Mouse (Mus musculus): Measurements from ENCODE around the gene A530084C06Rik.

Gene A530084C06Rik

DNA sequence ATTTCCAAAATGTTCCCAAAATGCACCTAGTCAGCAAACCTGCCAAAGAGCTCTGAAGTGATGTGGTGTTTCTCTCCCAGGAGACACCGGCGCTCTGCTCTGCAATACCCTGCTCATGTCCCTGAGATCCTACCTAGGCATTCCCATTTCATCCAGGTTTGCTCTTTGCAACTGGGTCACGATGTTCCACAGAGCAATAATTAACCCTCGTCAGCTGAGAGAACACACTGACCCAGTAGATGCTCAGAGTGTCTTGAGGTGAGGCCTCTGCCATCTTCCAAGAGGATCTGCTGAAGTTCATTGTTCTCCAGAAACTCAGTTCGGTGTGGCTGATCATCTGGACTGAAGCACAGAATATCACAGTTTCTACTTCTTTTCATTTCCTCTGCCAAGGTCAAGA, 16.1 kb downstream of the A530084C06Rik start:
- no peak for DNase-seq (ENCODE audit: low spot score in 2 of 2)

DNA sequence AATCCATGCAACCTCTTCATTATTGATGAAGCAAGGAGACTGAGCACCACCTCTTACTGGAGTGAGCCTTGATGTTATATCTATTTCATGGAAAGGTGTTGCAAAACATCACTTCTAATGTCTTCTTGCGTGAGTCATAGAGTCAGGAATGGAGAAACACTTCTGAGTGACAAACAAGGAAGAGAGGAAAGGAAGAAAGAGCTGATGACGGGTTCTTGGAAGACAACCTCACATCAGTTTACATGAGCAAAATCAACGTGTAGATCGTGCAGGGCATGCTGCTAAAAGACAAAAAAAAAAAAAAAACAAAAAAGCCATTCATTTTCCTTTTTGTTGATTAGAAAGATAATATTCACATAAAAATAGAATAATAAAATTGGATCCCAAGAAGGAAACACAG, 24.4 kb downstream of the A530084C06Rik start:
- DNase-seq (ENCODE audit: low spot score in 2 of 2): no peak

- DNase-seq (ENCODE audit: low spot score in 2 of 2): no peak
Measured at GRCm38 (mm10) chr13:31531651-31532061, 27.5 kb downstream of the A530084C06Rik start.

GRCm38 (mm10) chr13:31531186-31531585, 27.9 kb downstream of the A530084C06Rik start:
- no peak for DNase-seq (ENCODE audit: low spot score in 2 of 2)

GRCm38 (mm10) chr13:31524976-31525375, 34.2 kb downstream of the A530084C06Rik start:
- DNase-seq (ENCODE audit: low spot score in 2 of 2): no peak

DNA sequence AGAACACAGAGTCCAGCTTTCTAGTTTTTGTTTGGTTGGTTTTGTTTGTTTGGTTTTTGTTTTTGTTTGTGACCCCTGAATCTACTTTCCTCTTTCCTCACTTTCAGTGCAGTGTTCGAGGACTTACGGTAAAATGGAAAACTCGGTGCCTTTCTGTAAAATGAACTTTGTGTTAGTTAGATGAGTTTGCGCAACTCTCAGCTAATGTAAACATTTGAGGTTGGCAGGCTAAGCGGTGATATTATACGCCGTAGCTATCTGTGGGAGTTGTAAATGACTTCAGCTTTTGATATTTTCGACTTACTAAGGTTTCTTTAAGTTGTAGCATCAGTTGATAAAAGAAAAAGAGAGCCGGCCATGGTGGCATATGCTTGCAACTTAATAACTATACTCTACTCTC, 40.2 kb downstream of the A530084C06Rik start:
- DNase-seq (ENCODE audit: low spot score in 2 of 2): no peak

DNA sequence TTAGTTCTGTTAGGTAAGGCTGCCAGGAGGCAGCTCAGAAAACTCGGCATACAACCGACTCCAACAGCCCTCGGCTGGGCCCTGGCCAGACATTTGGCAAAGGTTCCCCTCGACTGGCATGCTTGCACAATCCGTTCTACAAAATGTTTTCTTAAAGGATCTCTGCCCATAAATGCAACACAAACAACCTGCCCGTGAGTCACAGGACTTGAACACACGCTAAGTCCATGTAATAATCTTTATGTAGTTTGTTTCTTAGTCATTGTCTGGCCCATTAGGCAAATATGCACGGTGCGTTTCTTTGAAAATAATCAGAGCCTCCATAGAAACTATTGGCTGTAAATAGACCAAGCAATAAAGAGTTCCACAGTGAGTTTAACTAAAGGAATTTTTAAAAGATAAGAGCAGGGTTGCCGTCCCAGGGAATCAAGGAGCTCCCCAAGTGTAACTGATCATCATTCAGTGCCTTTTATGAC, 40.7 kb downstream of the A530084C06Rik start:
- no peak for DNase-seq (ENCODE audit: low spot score in 2 of 2)

DNA sequence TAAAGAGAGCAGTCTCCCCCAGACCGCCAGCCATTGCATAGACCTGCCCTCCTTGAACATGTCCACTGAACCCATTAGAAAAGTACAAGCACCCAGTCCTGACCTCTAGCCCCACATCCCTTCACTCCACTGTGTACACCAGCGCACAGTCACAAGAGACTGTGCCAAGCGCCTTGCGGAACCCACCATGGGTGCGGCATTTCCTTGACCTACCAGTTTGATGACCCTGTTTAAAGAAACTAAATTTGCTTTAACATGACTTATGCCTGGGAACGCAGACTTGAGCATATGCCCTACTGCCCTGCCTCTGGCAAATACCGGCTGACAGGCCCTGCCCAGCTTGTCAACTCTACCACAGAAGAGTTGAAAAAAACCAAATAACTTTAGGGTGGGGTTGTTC, 43.9 kb downstream of the A530084C06Rik start:
- DNase-seq (ENCODE audit: low spot score in 2 of 2): no peak

GRCm38 (mm10) chr13:31506494-31507167, 52.5 kb downstream of the A530084C06Rik start:
- no peak for DNase-seq (ENCODE audit: low spot score in 2 of 2)
